Mouse (Mus musculus) c-Kit-positive CD71-positive TER-119-positive erythroid progenitor cells, embryonic 14.5 days (primary cell): ENCODE data around the gene Ptchd4.

Source experiments
- DNase-seq: peaks from one replicate; pipeline ENCODE4 v3.0.0-alpha.2; 2013; ENCODE audit warnings: low spot score

Ptchd4 gene

DNA sequence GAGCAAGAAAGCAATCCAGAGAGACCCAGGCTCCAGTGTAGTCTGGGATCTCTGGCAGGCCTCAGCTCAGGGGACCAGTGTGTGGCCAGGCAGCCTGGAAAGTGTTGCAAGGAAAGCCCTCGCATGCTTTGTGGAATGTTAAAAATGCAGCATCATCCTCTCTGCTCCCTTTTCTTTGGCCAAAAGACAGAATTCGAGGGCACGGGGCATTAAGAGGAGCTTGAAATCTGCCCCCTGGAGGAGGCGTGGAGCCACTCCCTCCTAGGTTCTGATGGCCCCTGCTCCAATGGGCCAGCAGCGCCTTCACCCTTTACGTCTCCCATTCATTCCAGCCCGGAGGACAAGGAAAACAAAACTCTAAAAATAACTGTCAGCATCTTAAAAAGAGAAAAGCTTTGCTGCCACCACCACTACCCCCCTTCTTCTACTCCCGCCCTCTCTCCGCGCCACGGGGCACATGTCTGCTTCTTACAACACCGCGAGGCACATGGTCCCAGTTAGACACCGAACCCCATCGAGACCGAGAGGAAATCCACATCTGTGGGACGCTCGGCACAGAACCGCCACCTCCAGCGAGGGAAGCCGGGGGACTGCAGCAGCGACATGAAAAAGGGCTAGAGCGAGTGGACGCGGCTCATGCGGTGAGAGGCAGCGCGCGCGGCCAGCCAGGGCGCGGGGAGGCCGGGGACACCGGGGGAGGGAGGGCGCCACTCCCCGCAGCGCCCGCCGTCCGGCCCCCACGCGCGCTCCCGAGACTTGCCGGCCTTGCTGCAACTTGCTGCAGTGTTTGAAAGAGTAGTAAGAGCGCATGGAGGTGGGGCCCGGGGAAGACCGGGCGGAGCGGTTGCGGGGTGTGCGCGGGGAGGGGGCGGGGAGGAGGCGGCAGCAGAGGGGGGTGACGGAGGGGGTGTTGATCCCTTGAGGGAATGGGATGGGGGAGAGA lies at the start of gene Ptchd4:
Gene Ptchd4 (plus strand): TSS at position 279 of the 943 bp plus-strand sequence.
- no peak for DNase-seq

- no peak for DNase-seq
Observed at GRCm38 (mm10) chr17:42276861-42277260, 38.9 kb upstream of the Ptchd4 start.

DNA sequence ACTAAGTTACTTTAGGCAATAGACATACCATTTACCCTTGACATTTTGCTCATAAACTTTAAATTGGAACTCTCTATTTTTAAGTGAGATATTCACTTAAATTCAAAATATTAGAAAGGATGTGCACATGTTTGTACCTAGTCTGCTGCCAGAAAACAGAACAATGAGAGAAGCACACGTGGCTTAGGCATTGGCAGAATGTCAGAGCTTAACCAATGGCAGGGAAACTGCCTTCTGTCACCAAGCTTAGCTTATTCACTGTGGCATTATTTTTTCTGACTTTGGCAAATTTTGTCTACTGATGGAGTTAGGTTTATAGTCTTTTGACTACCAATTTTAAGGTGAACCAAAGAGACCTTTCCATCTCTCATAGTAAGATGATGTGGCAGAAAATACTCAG lies 31.4 kb upstream of the Ptchd4 start:
- no peak for DNase-seq

- no peak for DNase-seq
Observed at GRCm38 (mm10) chr17:42286255-42286654, 29.5 kb upstream of the Ptchd4 start.

GRCm38 (mm10) chr17:42290341-42290740 lies 25.4 kb upstream of the Ptchd4 start:
- DNase-seq = no peak

DNA sequence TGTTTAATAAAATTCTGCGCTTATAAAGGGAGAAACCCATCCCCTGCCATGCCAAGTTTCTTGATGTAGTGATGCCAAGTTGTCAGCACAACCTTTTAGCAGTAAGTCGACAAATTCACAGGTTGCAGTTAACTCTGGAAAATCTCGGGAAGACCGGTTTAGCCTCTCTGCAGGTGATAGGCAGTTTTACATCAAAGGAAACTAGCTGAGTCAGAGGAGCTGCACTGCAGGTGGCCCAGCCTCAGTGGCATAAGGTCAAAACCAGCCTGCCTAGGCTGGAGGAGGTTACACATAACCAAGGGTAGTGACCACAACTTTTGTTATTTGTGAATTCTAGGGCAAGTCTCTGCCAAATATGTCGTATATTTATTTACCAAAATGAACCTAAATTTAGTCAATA lies 24.0 kb upstream of the Ptchd4 start:
- DNase-seq = no peak

DNA sequence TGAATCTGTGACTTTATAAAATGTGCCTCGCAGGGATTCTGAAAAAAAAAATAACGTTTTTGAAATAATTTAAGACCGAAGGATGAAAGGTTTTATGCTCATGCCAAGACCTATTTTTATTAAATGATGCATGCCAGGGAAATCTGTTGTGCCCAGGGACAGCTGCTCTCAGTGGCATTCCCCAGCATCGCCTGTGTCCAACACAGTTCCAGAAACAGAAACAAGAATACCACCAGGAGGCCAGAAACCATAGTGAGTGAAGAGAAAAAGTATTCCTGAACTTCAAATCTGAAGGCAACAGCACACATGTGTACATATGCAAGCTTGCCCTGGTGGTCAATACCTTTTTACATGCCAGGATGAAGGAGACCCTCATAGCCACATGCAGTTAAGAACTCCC lies 17.8 kb upstream of the Ptchd4 start:
- no peak for DNase-seq

- no peak for DNase-seq
Observed at GRCm38 (mm10) chr17:42299681-42300080, 16.1 kb upstream of the Ptchd4 start.

- DNase-seq = no peak
Observed at GRCm38 (mm10) chr17:42303062-42303577, 12.6 kb upstream of the Ptchd4 start.

GRCm38 (mm10) chr17:42304262-42304661 lies 11.5 kb upstream of the Ptchd4 start:
- DNase-seq = no peak

DNA sequence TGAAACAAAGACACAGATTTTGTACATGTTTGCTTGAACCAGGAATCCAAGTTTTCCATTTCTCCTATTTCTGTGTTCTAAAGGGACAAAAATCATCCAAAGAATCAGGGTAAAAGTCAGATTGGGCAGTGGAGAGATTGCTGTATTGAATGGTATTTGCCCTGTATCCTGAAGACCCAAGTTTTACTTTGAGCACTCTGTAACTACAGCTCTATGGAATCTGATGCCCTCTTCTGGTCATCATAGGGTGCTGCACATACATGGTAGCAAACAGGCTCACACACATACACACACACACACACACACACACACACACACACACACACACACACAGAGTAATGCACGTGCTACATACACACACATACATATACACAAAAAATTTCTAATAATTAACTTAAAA lies 8.7 kb upstream of the Ptchd4 start:
- DNase-seq = no peak

- DNase-seq = no peak
Observed at GRCm38 (mm10) chr17:42310136-42310535, 5.6 kb upstream of the Ptchd4 start.

GRCm38 (mm10) chr17:42316612-42316982 lies 850 bp downstream of the Ptchd4 start:
- no peak for DNase-seq

GRCm38 (mm10) chr17:42335787-42336186 lies 20.0 kb downstream of the Ptchd4 start:
- no peak for DNase-seq

GRCm38 (mm10) chr17:42336571-42336970 lies 20.8 kb downstream of the Ptchd4 start:
- DNase-seq = no peak

- DNase-seq = no peak
Observed at GRCm38 (mm10) chr17:42346027-42346426, 30.3 kb downstream of the Ptchd4 start.

DNA sequence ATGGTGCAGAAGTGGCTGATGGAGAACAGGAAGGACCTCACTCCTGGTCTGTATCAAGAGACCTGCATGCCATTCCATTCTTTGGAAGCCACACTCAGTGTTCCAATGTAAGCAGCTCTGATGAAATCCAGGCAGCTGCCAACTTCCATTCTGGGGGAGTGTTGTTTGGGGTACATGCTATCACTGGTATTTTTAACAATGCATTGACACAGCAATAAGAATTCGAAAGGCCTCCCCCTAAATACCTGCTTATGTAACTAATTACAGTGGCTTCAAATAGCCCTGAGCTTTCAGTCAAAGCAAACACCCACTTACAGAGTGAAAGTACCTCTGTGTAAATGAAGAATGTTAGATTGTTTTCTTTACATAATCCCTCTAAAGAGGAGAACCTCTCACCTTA lies 42.7 kb downstream of the Ptchd4 start:
- no peak for DNase-seq

DNA sequence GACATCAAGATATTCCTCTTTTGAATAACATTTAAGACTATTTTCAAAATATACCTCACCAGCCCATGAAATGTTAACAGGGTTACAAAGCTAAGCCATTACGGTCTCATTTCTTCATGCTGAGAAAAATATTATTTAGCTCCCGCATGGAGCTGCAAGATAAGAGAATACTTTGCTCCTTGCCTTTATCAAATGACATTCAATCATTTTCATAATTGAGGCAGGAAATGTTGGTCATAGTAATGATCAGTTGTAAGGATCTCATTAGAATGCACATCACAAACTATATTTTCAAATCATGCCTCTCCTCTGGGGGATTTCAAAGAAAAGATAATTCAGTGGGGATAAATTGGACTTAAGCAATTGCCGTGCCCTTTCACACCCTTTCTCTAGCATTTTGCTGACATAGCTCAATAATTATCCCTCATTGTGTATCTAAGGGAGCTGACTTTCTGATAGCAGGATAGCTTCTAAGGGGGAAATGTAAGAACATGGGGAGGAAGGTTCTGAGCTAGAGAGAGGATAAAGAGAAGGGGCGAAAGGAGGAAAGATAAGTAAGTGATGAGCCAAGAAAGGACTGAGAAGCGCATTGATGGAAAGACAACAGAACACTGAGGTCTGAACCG lies 47.5 kb downstream of the Ptchd4 start:
- DNase-seq = no peak

DNA sequence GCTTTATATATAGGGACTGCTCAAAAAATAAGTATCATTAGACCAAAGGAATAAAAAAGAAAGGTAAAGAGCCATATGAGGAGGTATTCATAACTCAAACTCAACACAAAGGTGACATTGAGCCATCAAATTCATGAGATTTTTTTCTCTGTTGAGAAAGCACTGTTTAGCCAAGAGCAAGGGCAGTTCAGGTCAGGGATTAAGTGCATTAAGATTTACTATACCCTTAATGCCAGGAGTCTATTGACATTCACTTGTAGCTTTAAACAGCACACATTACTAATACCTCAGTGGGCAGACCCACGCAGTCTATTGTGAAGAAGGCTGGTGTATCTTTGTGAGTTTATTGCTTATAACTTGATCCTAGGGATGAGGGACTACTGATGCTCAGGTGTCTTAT lies 49.0 kb downstream of the Ptchd4 start:
- no peak for DNase-seq

DNA sequence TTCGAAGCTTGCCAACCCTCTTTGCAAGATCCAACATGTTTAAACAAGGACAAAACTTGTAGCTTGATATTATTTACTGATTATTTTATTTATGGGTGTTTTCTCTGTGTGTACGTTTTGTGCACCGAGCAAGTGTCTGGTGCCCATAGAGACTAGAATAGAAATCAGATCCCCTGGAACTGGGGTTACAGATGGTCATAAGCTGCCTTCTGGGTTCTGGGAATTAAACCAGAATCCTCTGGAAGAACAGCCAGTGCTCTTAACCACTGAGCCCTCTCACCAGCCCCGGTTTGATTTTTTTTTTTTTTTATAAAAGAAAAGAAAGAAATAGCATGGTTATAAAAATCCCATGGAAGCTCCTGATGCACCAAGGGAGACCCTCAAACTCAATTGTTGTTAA lies 59.1 kb downstream of the Ptchd4 start:
- no peak for DNase-seq

- no peak for DNase-seq
Observed at GRCm38 (mm10) chr17:42393086-42393485, 77.3 kb downstream of the Ptchd4 start.

GRCm38 (mm10) chr17:42395299-42395698 lies 79.6 kb downstream of the Ptchd4 start:
- no peak for DNase-seq

GRCm38 (mm10) chr17:42418449-42418848 lies 102.7 kb downstream of the Ptchd4 start:
- DNase-seq = no peak
